In genomic region chr3:58382676-58383075, GRCm38 (mm10) we compare ENCODE assay signal across 28 mouse cellular contexts.
"Had no signal": no experiment of that assay in that cellular context is flagged by ENCODE, and none has a peak within 500 bp of the region (broad histone marks: within the 10 kb centered on the region; RNA-seq: fewer than 3 reads in every experiment).

No protein-coding gene starts in this region.

- H3K4me1 ChIP-seq: embryonic facial prominence, embryonic 12.5 days; embryonic facial prominence, embryonic 13.5 days; embryonic facial prominence, embryonic 15.5 days; forebrain, embryonic 13.5 days; forebrain, embryonic 15.5 days had no signal

- ATAC-seq: forebrain, embryonic 13.5 days; forebrain, embryonic 14.5 days; forebrain, embryonic 15.5 days; forebrain, embryonic 16.5 days; forebrain, postnatal 0 days had no signal

- DNase-seq: cerebellum, adult 18-20 months; cerebellum, adult 2 months; cerebellum, adult 8-10 months; cerebellum, adult 9-10 months; cerebellum, adult 9-11 months; cerebellum, postnatal 10 days; cerebellum, postnatal 14 days; cerebellum, postnatal 25 days; cerebellum, postnatal 36 days; embryo, embryonic 11 days; forebrain, postnatal 0 days; gastrocnemius, adult 2 months; gastrocnemius, postnatal 10 days; gastrocnemius, postnatal 14 days; gastrocnemius, postnatal 25 days; gastrocnemius, postnatal 36 days; heart, adult 18-20 months had no signal

- H3K27ac ChIP-seq: embryonic facial prominence, embryonic 10.5 days; embryonic facial prominence, embryonic 12.5 days; embryonic facial prominence, embryonic 13.5 days; embryonic facial prominence, embryonic 15.5 days; forebrain, embryonic 10.5 days; forebrain, embryonic 12.5 days; forebrain, embryonic 13.5 days; forebrain, embryonic 15.5 days; gastrocnemius, adult 2 months had no signal

- H3K9me3 ChIP-seq: embryonic facial prominence, embryonic 10.5 days; embryonic facial prominence, embryonic 12.5 days; embryonic facial prominence, embryonic 13.5 days; embryonic facial prominence, embryonic 15.5 days; forebrain, embryonic 10.5 days; forebrain, embryonic 12.5 days; forebrain, embryonic 13.5 days; forebrain, embryonic 15.5 days had no signal

- H3K36me3 ChIP-seq: embryonic facial prominence, embryonic 10.5 days; embryonic facial prominence, embryonic 12.5 days; embryonic facial prominence, embryonic 13.5 days; embryonic facial prominence, embryonic 15.5 days; forebrain, embryonic 10.5 days; forebrain, embryonic 12.5 days; forebrain, embryonic 15.5 days had no signal

- H3K27me3 ChIP-seq: embryonic facial prominence, embryonic 12.5 days; embryonic facial prominence, embryonic 13.5 days; embryonic facial prominence, embryonic 15.5 days; forebrain, embryonic 12.5 days; forebrain, embryonic 13.5 days; forebrain, embryonic 15.5 days had no signal

- H3K9ac ChIP-seq: embryonic facial prominence, embryonic 12.5 days; embryonic facial prominence, embryonic 13.5 days; embryonic facial prominence, embryonic 15.5 days; forebrain, embryonic 12.5 days; forebrain, embryonic 13.5 days; forebrain, embryonic 15.5 days; forebrain, postnatal 0 days had no signal

- H3K4me2 ChIP-seq: embryonic facial prominence, embryonic 12.5 days; embryonic facial prominence, embryonic 13.5 days; embryonic facial prominence, embryonic 15.5 days; forebrain, embryonic 12.5 days; forebrain, embryonic 13.5 days; forebrain, embryonic 15.5 days had no signal

- H3K4me3 ChIP-seq: embryonic facial prominence, embryonic 10.5 days; embryonic facial prominence, embryonic 12.5 days; embryonic facial prominence, embryonic 13.5 days; embryonic facial prominence, embryonic 15.5 days; erythroblast, embryonic 14.5 days; forebrain, embryonic 10.5 days; forebrain, embryonic 12.5 days; forebrain, embryonic 13.5 days; forebrain, embryonic 15.5 days; gastrocnemius, adult 2 months had no signal
